Mouse (Mus musculus): ENCODE results near the gene Jmjd1c. TPM values are rescaled to one million over a fixed set of nuclear protein-coding genes. Genes with fewer than 3 reads are reported as not detected.

Jmjd1c gene
- polyA plus RNA-seq, 1 experiment: 22.7 TPM

- no peak for TF ChIP-seq CTCF (IDR thresholded peaks at IDR 0.05; ENCODE audit: extremely low read depth, insufficient read length, insufficient replicate concordance, low read depth, low read length)
- no peak for TF ChIP-seq POLR2A (IDR thresholded peaks at IDR 0.05; ENCODE audit: low read depth, low read length)
- 41% methylated on average over 7 of the region's 7 CpGs for WGBS
These were observed 23.4 kb downstream of the Jmjd1c start for GRCm38 (mm10) chr10:67119291-67119690.

DNA sequence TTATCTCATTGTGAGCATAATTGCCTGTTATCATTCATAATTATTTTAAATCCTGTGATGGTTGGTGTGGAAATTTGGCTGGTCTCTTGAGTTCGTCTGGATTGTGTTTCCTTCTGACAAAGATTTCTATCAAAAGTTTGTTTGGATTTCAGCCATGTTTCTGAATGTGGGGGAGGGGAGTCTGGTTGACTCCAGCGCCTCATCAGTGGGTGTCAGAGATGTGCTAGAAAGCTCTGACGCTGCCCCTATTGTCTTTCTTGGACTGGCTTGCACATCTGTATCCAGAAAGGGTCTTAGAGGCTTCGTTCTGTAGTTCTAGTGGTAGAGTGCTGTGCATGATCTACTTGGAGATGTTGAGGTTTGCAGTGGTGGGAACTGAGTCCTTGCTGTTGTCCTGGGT, 24.3 kb downstream of the Jmjd1c start:
- H3K4me3 ChIP-seq (ENCODE audit: low read depth, low read length): no peak overlapping the region
- peaks cover 9% of the 10 kb centered on the region; the same call in 1 of the 2 replicates for H3K4me1 ChIP-seq (ENCODE audit: control insufficient read depth, insufficient read depth, insufficient read length, low read length)
- H3K27me3 ChIP-seq (ENCODE audit: control insufficient read depth, insufficient read depth, low read length): no peaks in the 10 kb centered on the region
- H3K36me3 ChIP-seq (ENCODE audit: control insufficient read depth, insufficient read depth, low read length): no peaks in the 10 kb centered on the region
- WGBS: 61% methylated on average over 4 of the region's 4 CpGs
- H3K27ac ChIP-seq (ENCODE audit: insufficient read depth, low read depth, low read length): no peak overlapping the region
- TF ChIP-seq POLR2A (IDR thresholded peaks at IDR 0.05; ENCODE audit: low read depth, low read length) (no peak), CTCF (IDR thresholded peaks at IDR 0.05; ENCODE audit: extremely low read depth, insufficient read length, insufficient replicate concordance, low read depth, low read length) (no peak)

More at GRCm38 (mm10) chr10:67119291-67119690, 23.4 kb downstream of the Jmjd1c start:
- H3K36me3 ChIP-seq (ENCODE audit: control insufficient read depth, insufficient read depth, low read length): no peaks in the 10 kb centered on the region
- H3K4me3 ChIP-seq (ENCODE audit: low read depth, low read length): no peak overlapping the region
- H3K27ac ChIP-seq (ENCODE audit: insufficient read depth, low read depth, low read length): no peak overlapping the region
- peaks cover 9% of the 10 kb centered on the region; the same call in 1 of the 2 replicates for H3K4me1 ChIP-seq (ENCODE audit: control insufficient read depth, insufficient read depth, insufficient read length, low read length)
- no peaks in the 10 kb centered on the region for H3K27me3 ChIP-seq (ENCODE audit: control insufficient read depth, insufficient read depth, low read length)

- Histone ChIP-seq H3K27me3 (ENCODE audit: control insufficient read depth, insufficient read depth, low read length) (no peaks in the 10 kb centered on the region), H3K36me3 (ENCODE audit: control insufficient read depth, insufficient read depth, low read length) (no peaks in the 10 kb centered on the region), H3K4me3 (ENCODE audit: low read depth, low read length) (no peak overlapping the region), H3K4me1 (ENCODE audit: control insufficient read depth, insufficient read depth, insufficient read length, low read length) (peaks cover 9% of the 10 kb centered on the region; the same call in 1 of the 2 replicates), H3K27ac (ENCODE audit: insufficient read depth, low read depth, low read length) (no peak overlapping the region)
- TF ChIP-seq POLR2A (IDR thresholded peaks at IDR 0.05; ENCODE audit: low read depth, low read length): no peak
- WGBS: 86% methylated on average over 2 of the region's 2 CpGs
These were observed 24.7 kb downstream of the Jmjd1c start for GRCm38 (mm10) chr10:67120640-67121039.

DNA sequence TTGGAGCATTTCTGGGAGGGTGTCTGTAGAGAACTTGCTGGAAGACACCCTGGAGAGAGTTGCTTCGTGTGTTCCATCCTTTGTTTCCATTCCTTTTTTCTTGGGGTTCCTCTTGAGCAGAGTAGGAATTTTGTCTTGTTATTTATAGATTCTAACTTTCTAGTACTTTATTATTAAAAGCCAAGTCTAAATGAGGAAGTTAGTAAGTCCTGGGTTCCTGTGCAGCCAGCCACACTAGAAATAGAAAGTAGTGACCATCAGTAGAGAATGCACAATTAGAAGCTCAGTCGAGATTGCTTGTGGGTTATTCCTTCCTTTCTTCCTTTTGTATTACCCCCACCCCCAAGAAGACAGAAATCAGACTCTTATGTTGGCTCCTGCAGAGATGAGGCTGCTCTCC, 27.8 kb downstream of the Jmjd1c start:
- 53% methylated on average over 2 of the region's 2 CpGs for WGBS
- no peak for TF ChIP-seq CTCF (IDR thresholded peaks at IDR 0.05; ENCODE audit: extremely low read depth, insufficient read length, insufficient replicate concordance, low read depth, low read length)
- no peak for TF ChIP-seq POLR2A (IDR thresholded peaks at IDR 0.05; ENCODE audit: low read depth, low read length)

DNA sequence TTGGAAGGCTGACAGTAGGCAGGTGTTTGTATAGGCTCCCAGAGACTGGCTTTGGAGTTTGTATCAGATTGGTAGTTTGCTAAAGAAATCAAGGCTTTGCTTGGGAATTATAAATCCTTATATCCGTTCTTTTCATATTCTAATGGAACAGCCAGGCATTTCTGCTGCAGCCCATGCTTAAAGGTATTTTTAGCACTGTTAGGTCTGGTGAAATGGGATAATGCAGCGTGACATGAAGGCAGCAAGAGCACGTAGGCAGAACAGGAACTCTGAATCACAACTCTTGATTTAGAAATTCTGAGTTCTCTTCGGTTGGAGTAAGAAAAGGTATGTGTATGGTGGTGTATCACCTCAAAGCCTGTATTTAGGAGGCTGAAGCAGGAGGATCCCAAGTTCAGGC, 28.2 kb downstream of the Jmjd1c start:
- Histone ChIP-seq H3K27ac (ENCODE audit: insufficient read depth, low read depth, low read length) (no peak overlapping the region), H3K4me3 (ENCODE audit: low read depth, low read length) (no peak overlapping the region), H3K36me3 (ENCODE audit: control insufficient read depth, insufficient read depth, low read length) (no peaks in the 10 kb centered on the region), H3K4me1 (ENCODE audit: control insufficient read depth, insufficient read depth, insufficient read length, low read length) (peaks cover 5% of the 10 kb centered on the region; the same call in 1 of the 2 replicates), H3K27me3 (ENCODE audit: control insufficient read depth, insufficient read depth, low read length) (no peaks in the 10 kb centered on the region)
- TF ChIP-seq CTCF (IDR thresholded peaks at IDR 0.05; ENCODE audit: extremely low read depth, insufficient read length, insufficient replicate concordance, low read depth, low read length): no peak
- TF ChIP-seq POLR2A (IDR thresholded peaks at IDR 0.05; ENCODE audit: low read depth, low read length): no peak
- WGBS: 77% methylated on average over 4 of the region's 4 CpGs

More for the DNA sequence above, 27.8 kb downstream of the Jmjd1c start:
- H3K27me3 ChIP-seq (ENCODE audit: control insufficient read depth, insufficient read depth, low read length): no peaks in the 10 kb centered on the region
- H3K4me3 ChIP-seq (ENCODE audit: low read depth, low read length): no peak overlapping the region
- H3K36me3 ChIP-seq (ENCODE audit: control insufficient read depth, insufficient read depth, low read length): no peaks in the 10 kb centered on the region
- H3K4me1 ChIP-seq (ENCODE audit: control insufficient read depth, insufficient read depth, insufficient read length, low read length): peaks cover 5% of the 10 kb centered on the region; the same call in 1 of the 2 replicates
- no peak overlapping the region for H3K27ac ChIP-seq (ENCODE audit: insufficient read depth, low read depth, low read length)

- H3K36me3 ChIP-seq (ENCODE audit: control insufficient read depth, insufficient read depth, low read length): no peaks in the 10 kb centered on the region
- H3K4me3 ChIP-seq (ENCODE audit: low read depth, low read length): peak overlapping the region; percentile 98
- no peak overlapping the region for H3K27ac ChIP-seq (ENCODE audit: insufficient read depth, low read depth, low read length)
- no peaks in the 10 kb centered on the region for H3K4me1 ChIP-seq (ENCODE audit: control insufficient read depth, insufficient read depth, insufficient read length, low read length)
- no peaks in the 10 kb centered on the region for H3K27me3 ChIP-seq (ENCODE audit: control insufficient read depth, insufficient read depth, low read length)
- 3% methylated on average over 50 of the region's 50 CpGs for WGBS
- no peak for TF ChIP-seq POLR2A (IDR thresholded peaks at IDR 0.05; ENCODE audit: low read depth, low read length)
- no peak for TF ChIP-seq CTCF (IDR thresholded peaks at IDR 0.05; ENCODE audit: extremely low read depth, insufficient read length, insufficient replicate concordance, low read depth, low read length)
These were observed 30.3 kb downstream of the Jmjd1c start for GRCm38 (mm10) chr10:67126061-67126858.

- TF ChIP-seq POLR2A (IDR thresholded peaks at IDR 0.05; ENCODE audit: low read depth, low read length): no peak
- no peak for TF ChIP-seq CTCF (IDR thresholded peaks at IDR 0.05; ENCODE audit: extremely low read depth, insufficient read length, insufficient replicate concordance, low read depth, low read length)
- Histone ChIP-seq H3K36me3 (ENCODE audit: control insufficient read depth, insufficient read depth, low read length) (no peaks in the 10 kb centered on the region), H3K27ac (ENCODE audit: insufficient read depth, low read depth, low read length) (no peak overlapping the region), H3K4me3 (ENCODE audit: low read depth, low read length) (peak overlapping the region; percentile 98), H3K4me1 (ENCODE audit: control insufficient read depth, insufficient read depth, insufficient read length, low read length) (no peaks in the 10 kb centered on the region), H3K27me3 (ENCODE audit: control insufficient read depth, insufficient read depth, low read length) (no peaks in the 10 kb centered on the region)
- under 1% methylated on average over 113 of the region's 115 CpGs for WGBS
These were observed 31.2 kb downstream of the Jmjd1c start for GRCm38 (mm10) chr10:67126859-67127758.

Data from small intestine, adult 2 months (tissue).